Mouse (Mus musculus): ENCODE results near the gene Dnajc3. TPM values are rescaled to one million over a fixed set of nuclear protein-coding genes. Genes with fewer than 3 reads are reported as not detected.
A peak's percentile ranks its signal among the peaks of the same experiment; 100 is the strongest.

The Dnajc3 gene
- total RNA-seq, 2 experiments from 2014 or later: 58.0 to 128 TPM

GRCm38 (mm10) chr14:118980890-118981289 is 43.1 kb downstream of the Dnajc3 start:
- no peak for ATAC-seq (replicated peaks; ENCODE audit: poor library complexity, severe bottlenecking)

DNA sequence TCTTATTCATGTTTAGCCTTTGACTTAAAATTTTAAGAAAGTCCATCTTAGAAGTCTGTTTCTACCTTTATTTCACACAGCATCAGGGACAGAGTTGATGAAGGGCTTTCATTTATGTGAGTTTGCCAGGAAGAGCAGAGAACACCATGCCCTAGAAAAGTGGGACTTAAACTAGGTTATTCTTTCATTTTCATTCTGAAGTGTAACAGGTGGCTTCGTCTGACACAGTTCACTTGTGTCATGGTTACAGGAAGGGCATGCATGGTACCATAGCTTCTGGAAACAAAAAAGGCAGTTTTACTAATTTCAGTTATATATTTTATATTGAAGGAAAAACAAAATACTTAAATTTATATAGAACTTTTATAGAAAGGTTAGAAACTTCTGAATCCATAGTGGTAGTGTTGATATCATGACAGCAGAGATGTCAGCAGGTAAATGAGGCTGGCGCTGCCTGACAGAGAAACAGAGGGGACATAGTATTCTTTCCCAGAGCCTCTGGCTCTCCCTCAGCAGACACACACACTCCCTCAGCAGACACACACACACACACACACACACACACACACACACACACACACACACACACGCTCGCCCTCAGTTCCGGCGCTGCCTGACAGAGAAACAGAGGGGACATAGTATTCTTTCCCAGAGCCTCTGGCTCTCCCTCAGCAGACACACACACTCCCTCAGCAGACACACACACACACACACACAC is 44.1 kb downstream of the Dnajc3 start:
- peak; percentile 20; the same call in 1 of the 2 replicates for ATAC-seq (replicated peaks; ENCODE audit: poor library complexity, severe bottlenecking)

DNA sequence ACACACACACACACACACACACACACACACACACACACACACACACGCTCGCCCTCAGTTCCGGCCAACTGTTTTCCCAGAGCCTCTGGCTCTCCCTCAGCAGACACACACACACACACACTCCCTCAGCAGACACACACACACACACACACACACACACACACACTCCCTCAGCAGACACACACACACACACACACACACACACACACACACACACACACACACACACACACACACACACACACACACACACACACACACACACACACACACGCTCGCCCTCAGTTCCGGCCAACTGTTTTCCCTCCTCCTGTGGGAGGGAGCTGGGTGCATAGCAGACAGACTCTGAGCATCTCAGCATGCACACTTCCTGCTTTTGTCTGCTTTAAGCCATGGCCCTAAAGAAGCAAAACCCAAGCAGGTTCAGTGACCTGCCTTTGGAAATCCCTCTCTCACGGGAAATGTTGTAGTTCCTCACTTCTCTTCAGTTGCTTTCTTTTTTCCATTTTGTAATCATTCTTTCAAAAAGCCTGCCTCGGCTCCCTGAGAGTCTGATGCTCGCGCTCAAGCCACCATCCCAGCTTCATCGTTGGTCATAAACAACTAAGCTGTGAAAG is 44.8 kb downstream of the Dnajc3 start:
- peak; percentile 88 for ATAC-seq (replicated peaks; ENCODE audit: poor library complexity, severe bottlenecking)

GRCm38 (mm10) chr14:118983396-118983795 is 45.6 kb downstream of the Dnajc3 start:
- no peak for ATAC-seq (replicated peaks; ENCODE audit: poor library complexity, severe bottlenecking)

GRCm38 (mm10) chr14:118984161-118984560 is 46.4 kb downstream of the Dnajc3 start:
- no peak for ATAC-seq (replicated peaks; ENCODE audit: poor library complexity, severe bottlenecking)

DNA sequence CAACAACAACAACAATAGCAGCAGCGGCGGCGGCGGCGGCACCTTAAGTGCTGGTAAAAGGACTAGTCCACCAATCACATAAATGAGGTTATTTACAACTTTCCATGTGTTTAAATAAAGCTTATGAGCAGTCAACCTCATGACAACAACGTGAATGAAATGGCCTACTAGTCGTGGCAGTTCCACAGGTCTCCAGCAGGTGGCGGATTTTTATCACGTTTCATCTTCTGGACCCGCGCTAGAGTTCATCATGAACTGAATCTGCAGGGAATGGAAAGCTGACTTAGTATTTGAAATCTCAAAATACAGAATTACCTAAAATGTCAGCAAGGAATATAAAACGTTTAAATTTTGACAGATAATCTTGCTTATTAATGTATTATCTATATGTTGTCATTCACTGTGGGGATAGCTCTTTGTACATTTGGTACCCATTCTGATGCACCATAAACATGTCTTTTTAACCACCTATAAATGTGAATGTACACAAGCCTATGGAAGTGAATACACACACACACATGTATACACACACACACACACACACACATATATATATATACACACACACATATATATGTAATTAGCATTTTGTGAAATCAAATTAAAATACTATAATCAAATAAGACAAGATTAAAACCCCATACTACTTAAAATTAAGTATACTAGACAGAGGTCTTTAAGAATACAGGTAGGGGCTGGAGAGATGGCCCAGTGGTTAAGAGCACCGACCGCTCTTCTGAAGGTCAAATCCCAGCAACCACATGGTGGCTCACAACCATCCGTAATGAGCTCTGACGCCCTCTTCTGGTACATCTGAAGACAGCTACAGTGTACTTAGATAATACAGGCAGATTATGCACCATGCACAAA is 49.1 kb downstream of the Dnajc3 start:
- ATAC-seq (replicated peaks; ENCODE audit: poor library complexity, severe bottlenecking): peak; percentile 45; the same call in 1 of the 2 replicates

- peak; percentile 63 for ATAC-seq (replicated peaks; ENCODE audit: poor library complexity, severe bottlenecking)
Observed at GRCm38 (mm10) chr14:118987523-118988496, 50.0 kb downstream of the Dnajc3 start.

DNA sequence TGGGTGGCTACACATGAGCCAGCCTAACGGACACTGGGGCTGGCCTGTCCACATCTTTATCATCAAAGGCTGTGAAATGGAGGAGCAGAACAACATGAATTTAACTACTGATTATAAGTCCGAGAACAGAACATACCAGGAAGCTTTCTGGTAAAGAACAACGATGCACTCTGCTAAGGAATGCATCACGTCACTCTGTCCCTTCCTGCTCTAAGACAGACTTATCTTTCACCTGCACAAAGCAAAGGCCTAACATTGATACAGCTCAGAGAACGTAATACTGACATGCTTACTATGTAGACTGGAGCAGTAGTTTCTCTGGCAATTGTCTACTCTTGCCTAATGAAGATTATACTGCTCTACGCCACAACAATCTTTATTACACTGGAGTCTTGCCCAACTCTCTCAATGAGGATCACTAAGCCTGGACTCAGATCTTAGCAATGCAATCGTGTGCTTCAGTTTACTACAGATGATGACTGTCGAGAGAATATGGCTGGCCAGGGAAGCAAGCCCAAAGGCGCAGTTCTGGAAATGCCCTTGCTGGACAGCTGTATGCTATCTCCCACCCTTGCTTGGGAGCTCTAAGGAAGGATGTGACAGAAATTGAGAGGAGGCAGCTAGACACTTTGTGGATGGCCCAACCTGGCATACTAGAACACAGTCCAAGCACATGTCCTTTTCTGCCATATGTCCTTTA is 57.6 kb downstream of the Dnajc3 start:
- no peak for ATAC-seq (replicated peaks; ENCODE audit: poor library complexity, severe bottlenecking)

DNA sequence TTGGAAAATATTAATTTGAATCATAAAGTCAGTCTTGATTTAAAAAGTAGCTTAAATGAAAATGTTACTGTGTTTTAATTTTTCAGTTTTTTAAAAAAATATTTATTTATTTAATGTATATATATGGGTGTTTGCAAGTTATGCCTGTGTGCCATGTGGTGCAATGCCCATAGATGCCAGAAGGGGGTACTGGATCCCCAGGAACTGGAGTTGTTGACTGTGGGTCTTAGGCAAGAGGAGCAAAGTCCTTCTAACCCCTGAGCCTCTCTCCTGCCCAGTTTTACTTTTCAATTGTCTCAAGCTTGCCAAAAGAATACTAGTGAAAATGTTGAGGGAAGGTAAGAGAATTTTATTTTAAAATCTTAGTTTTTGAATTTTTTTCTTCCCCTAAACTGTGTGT is 65.5 kb downstream of the Dnajc3 start:
- peak; percentile 52 for ATAC-seq (replicated peaks; ENCODE audit: poor library complexity, severe bottlenecking)

- ATAC-seq (replicated peaks; ENCODE audit: poor library complexity, severe bottlenecking): no peak
Observed at GRCm38 (mm10) chr14:119005834-119006233, 68.1 kb downstream of the Dnajc3 start.

- no peak for ATAC-seq (replicated peaks; ENCODE audit: poor library complexity, severe bottlenecking)
Observed at GRCm38 (mm10) chr14:119006441-119007102, 68.8 kb downstream of the Dnajc3 start.

- ATAC-seq (replicated peaks; ENCODE audit: poor library complexity, severe bottlenecking): peak; percentile 97
Observed at GRCm38 (mm10) chr14:119007103-119007951, 69.6 kb downstream of the Dnajc3 start.

GRCm38 (mm10) chr14:119008031-119008590 is 70.3 kb downstream of the Dnajc3 start:
- ATAC-seq (replicated peaks; ENCODE audit: poor library complexity, severe bottlenecking): no peak

GRCm38 (mm10) chr14:119009531-119009930 is 71.8 kb downstream of the Dnajc3 start:
- ATAC-seq (replicated peaks; ENCODE audit: poor library complexity, severe bottlenecking): no peak

GRCm38 (mm10) chr14:119012607-119013431 is 75.0 kb downstream of the Dnajc3 start:
- ATAC-seq (replicated peaks; ENCODE audit: poor library complexity, severe bottlenecking): peak; percentile 67

GRCm38 (mm10) chr14:119013549-119013948 is 75.8 kb downstream of the Dnajc3 start:
- ATAC-seq (replicated peaks; ENCODE audit: poor library complexity, severe bottlenecking): no peak

- peak; percentile 62; the same call in 1 of the 2 replicates for ATAC-seq (replicated peaks; ENCODE audit: poor library complexity, severe bottlenecking)
Observed at GRCm38 (mm10) chr14:119025889-119026288, 88.1 kb downstream of the Dnajc3 start.

Measured in granulocyte monocyte progenitor cell, adult 5-6 weeks (primary cell).